Mouse (Mus musculus) lung, postnatal 0 days (tissue): Measurements from ENCODE around the gene Ttll12.

Experiments
- CTCF ChIP-seq: IDR thresholded peaks from 2 replicates; pipeline ENCODE4 v1.5.1; 2016; ENCODE audit warnings: antibody characterized with exemption, mild to moderate bottlenecking
- EP300 ChIP-seq: IDR thresholded peaks from 2 replicates; pipeline ENCODE4 v1.6.1; 2016; ENCODE audit warnings: antibody characterized with exemption, mild to moderate bottlenecking, control low read depth

GRCm38 (mm10) chr15:83595364-83595711 lies 381 bp upstream of the Ttll12 start:
- no peak for TF ChIP-seq CTCF
- TF ChIP-seq EP300: no peak
